Mouse (Mus musculus): ENCODE measurements around the gene Ppp1r3g.
"Not testable (repeated sequence)": the region's sequence is repeated elsewhere in the genome, so short reads cannot be mapped to it uniquely, and the experiment has no call there.

Gene Ppp1r3g

GRCm38 (mm10) chr13:35958539-35958938, at the start of gene Ppp1r3g:
TSS of gene Ppp1r3g (plus strand) at chr13:35958839.
- no peak for ATAC-seq (ENCODE audit: low TSS enrichment)

- ATAC-seq (ENCODE audit: low TSS enrichment) = no peak
Observed at GRCm38 (mm10) chr13:35911476-35911875, 47.2 kb upstream of the Ppp1r3g start.

GRCm38 (mm10) chr13:35937991-35938390, 20.6 kb upstream of the Ppp1r3g start:
- ATAC-seq (ENCODE audit: low TSS enrichment) = peak; percentile 57; the same call in 1 of the 2 replicates

- ATAC-seq (ENCODE audit: low TSS enrichment) = no peak
Observed at GRCm38 (mm10) chr13:35939871-35940665, 18.6 kb upstream of the Ppp1r3g start.

DNA sequence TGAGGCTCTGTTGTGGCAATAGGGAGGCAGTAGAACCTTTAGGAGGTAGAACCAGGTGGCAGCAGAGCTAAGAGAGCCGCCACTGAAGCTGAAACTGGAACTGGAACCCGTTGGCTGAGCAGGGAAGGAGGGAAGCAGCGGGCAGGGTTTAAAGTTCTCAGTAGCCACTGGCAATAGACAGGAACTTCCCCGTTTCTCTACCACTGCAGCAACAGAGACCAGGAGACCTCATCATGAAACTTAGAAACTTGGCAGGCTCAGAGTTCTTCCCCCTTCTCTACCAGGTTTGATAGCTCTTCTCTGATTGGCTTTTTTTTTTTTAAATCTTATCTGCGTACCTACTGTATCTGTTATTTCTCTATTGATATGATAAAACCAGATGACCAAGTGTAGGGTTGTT, 17.7 kb upstream of the Ppp1r3g start:
- no peak for ATAC-seq (ENCODE audit: low TSS enrichment)

DNA sequence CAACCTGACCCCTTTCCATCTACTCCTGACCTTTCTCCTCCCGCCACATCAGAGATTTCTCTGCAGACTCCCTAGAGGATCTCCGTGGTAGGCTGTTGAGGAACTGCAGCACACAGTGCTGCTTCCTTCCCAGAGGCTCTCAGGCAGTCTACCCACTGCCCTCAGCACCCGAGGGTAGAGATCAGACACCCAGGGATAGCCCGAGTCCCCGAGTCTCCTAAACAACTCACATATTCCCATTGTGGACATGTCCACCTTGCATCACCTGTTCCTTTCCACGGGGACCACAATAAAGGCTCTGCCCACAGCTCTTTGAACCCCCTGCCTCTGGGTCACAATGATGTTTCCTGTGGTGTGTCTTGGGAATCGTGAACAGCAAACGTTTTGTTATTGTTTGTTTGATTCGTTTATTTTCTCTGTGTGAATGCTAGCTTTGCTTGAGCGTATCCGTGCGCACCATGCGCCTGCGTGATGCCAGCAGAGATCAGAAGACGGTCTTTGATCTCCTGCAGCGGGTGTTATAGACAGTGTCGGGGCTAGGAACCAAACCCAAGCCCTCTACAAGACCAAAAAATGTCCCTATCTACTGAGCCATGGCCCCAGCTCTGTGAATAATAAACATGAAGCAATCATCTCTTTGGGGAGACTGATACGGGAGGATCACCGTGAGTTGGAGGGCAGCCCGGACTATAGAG, 11.8 kb upstream of the Ppp1r3g start:
- 0 out of 2 replicates have a peak, but pooled peaks have one; percentile 9 for ATAC-seq (ENCODE audit: low TSS enrichment)

GRCm38 (mm10) chr13:35947354-35948000, 11.2 kb upstream of the Ppp1r3g start:
- peak; percentile 87 for ATAC-seq (ENCODE audit: low TSS enrichment)

GRCm38 (mm10) chr13:35949814-35950455, 8.7 kb upstream of the Ppp1r3g start:
- no peak for ATAC-seq (ENCODE audit: low TSS enrichment)

DNA sequence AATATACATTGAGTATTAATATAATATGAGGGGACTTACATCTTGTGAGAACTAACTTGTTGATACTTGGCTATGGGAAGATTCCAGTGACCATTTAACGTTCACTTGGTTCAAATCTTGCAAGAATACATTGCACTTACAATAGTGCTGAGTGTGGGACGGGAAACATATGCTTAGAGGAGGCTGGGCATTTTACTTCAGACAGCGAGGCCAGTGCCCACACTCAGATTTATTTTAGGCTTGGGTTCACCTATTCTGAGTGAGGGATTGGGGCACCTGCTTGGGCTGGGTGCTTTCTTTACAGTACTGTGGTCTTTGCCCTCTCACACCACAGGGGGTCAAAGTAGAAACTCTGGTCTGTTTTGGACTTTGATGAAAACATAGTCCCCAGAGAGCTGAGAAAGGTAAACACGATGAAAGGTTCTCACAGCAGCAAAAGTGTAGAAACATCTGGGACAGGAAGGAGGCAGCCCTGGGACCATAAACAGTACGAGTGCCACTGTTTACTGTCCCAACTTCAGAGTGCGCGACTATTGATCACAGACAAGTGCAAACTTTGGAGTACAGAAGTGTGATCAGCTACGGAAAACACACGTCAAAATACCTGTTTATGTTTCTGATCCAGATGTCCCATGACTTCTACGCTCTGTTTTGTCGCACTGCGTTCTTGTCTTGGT, 890 bp downstream of the Ppp1r3g start:
- ATAC-seq (ENCODE audit: low TSS enrichment) = peak; percentile 93

DNA sequence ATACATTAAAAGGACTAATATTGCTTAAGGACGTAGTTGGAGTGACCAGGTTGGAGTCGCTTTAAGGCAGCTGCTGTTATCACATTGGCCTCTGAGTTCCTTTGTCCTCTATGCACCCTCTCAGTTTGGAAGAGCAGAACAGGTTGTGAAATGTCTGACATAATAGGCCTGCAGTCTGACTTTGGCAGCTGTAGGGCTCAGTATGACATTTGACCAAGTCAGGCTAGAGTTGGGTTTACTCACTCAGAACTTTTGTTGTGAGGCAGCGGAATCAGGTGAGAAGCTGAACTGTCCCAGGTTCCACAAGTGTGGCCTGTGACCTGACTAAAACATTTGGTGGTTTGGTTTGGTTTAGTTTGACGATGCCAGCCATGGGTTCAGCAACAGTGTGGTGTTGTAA, 4.9 kb downstream of the Ppp1r3g start:
- no peak for ATAC-seq (ENCODE audit: low TSS enrichment)

GRCm38 (mm10) chr13:35967690-35968089, 9.1 kb downstream of the Ppp1r3g start:
- ATAC-seq (ENCODE audit: low TSS enrichment) = no peak

GRCm38 (mm10) chr13:35968131-35968718, 9.6 kb downstream of the Ppp1r3g start:
- peak; percentile 58 for ATAC-seq (ENCODE audit: low TSS enrichment)

- peak; percentile 69 for ATAC-seq (ENCODE audit: low TSS enrichment)
Observed at GRCm38 (mm10) chr13:35968719-35969430, 10.2 kb downstream of the Ppp1r3g start.

GRCm38 (mm10) chr13:35969431-35969721, 10.7 kb downstream of the Ppp1r3g start:
- ATAC-seq (ENCODE audit: low TSS enrichment) = peak; percentile 34; the same call in 1 of the 2 replicates

DNA sequence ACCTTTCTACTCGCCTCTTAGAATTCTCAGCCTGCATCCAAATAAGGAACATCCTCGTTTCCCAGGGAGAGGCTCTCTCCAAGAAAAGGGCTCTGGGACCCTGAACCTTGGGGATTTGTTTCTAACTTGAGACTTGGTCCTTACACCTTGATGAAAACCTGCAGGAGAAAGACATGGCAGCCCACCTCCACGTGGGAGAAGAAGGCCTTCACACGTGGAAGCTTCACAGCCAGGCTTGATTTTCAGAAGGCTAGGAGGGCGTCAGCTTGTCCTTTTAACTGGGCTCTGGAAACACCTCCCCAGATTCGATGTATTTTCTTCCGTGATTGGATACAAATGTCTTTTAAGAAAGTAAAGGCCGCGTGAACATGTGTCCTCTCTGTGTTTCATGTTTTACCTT, 11.2 kb downstream of the Ppp1r3g start:
- no peak for ATAC-seq (ENCODE audit: low TSS enrichment)

DNA sequence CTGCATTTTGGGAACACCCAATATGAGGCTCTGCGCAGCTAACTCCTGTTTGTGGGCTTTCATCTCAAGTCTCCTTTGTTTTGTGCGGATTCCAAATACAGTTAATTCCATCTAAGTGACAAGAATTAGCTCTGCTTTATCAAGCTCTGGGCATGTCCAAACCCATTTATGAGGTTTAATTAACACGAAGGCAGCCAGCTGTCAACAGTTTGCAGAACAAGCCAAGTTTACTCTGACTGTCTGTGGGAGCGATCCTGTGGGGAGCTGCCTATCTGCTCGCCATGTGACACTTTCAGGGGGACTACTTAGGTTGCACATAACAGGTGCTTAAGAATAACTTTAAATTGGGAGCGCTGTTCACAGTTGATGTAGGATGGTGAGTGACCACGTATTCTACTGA, 18.3 kb downstream of the Ppp1r3g start:
- ATAC-seq (ENCODE audit: low TSS enrichment) = no peak

DNA sequence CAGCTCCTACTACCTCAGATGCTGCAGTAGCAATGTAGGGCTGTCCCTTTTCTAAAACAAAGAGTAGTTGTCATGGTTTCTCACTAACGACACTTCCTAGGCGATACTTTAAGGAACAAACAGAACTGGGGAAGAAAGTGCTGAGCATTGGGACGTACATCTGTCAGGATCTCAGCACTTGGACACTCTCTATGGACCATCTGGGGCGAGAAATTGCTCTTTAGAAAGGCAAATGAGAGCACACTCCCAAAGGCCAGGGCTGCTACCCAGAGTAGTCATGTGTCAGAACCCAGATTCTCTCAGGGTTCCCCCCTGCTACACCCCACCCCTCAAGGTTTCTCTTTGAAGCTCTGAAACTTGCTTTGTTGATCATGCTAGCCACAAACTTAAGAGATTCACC, 21.8 kb downstream of the Ppp1r3g start:
- peak; percentile 82 for ATAC-seq (ENCODE audit: low TSS enrichment)

- no peak for ATAC-seq (ENCODE audit: low TSS enrichment)
Observed at GRCm38 (mm10) chr13:35982985-35983384, 24.3 kb downstream of the Ppp1r3g start.

- ATAC-seq (ENCODE audit: low TSS enrichment) = no peak
Observed at GRCm38 (mm10) chr13:35989329-35989728, 30.7 kb downstream of the Ppp1r3g start.

DNA sequence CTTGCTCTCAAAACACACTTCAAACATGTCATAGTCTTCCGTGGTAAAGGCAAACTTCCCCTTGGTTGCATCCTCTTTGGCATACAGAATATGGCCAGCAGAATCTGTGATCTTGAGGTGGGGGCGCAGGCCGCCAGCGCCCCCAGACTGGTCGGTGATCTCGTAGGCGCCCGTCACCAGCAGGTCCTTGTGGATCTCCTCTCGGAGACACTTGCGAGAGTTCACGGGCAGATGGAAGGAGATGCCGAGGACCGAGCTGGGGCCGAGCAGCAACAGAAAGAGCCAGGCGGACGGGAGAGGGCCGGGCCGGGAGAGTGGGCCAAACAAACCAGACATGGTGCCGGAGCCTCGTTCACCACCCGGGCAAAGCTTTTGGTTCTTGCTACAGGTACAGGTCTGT, 32.5 kb downstream of the Ppp1r3g start:
- not testable (repeated sequence) for ATAC-seq (ENCODE audit: low TSS enrichment)

DNA sequence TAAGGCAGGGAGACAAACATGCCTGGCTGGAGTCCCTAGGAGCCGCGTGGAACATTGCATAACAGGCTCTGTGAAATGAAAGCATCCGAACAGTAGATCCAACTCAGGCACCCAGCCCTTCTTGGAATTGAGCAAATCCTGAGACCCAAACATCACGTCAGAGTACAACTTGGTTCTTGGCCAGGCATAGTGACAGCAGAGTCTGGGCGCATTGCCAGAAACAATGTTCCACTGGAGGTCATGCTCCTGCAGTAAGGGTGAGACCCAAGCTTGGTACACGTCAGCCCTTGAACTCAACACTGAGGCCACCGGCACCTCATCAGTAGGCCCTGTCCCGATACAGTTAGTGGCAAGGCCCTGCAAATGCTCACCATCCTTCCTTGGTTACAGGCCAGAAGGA, 35.4 kb downstream of the Ppp1r3g start:
- ATAC-seq (ENCODE audit: low TSS enrichment) = peak; percentile 80

All from frontal cortex, adult (tissue).